Mouse (Mus musculus) liver, postnatal 0 days (tissue): ENCODE results near the gene Ino80b. TPM values are rescaled to one million over a fixed set of nuclear protein-coding genes. Genes with fewer than 3 reads are reported as not detected.

Experiments
- ATAC-seq: fragments of 200-750 bp; cut with Nextera tagmentation; 2 replicates; pipeline ENCODE4 v1.8.0; 2017; ENCODE audit warnings: mild to moderate bottlenecking, moderate library complexity
- DNase-seq: peaks from one replicate; pipeline ENCODE4 v3.0.0-alpha.2; 2016
- H3K27ac ChIP-seq: fragments of 300-500 bp; sonication (generic); 2 replicates; pipeline ENCODE4 v1.5.1; 2014; ENCODE audit warnings: antibody characterized with exemption, moderate library complexity, mild to moderate bottlenecking, low read depth
- H3K27me3 ChIP-seq: fragments of 300-500 bp; sonication (generic); 2 replicates; pipeline ENCODE4 v1.6.1; 2014; ENCODE audit warnings: low read length, control low read depth, mixed read lengths; ENCODE audit not compliant: insufficient read depth
- H3K36me3 ChIP-seq: fragments of 300-500 bp; sonication (generic); replicated peaks from 2 replicates; pipeline ENCODE4 v1.6.1; 2014; ENCODE audit warnings: mild to moderate bottlenecking, control low read depth, low read length, moderate library complexity, mixed read lengths; ENCODE audit not compliant: insufficient read depth
- H3K4me1 ChIP-seq: fragments of 300-500 bp; sonication (generic); 2 replicates; pipeline ENCODE4 v1.6.1; 2014; ENCODE audit warnings: antibody characterized with exemption, mild to moderate bottlenecking, control low read depth; ENCODE audit not compliant: insufficient read depth
- H3K4me2 ChIP-seq: fragments of 300-500 bp; sonication (generic); 2 replicates; pipeline ENCODE4 v1.6.1; 2014; ENCODE audit warnings: low read depth, mild to moderate bottlenecking, low read length, moderate library complexity, mixed read lengths
- H3K4me3 ChIP-seq: fragments of 300-500 bp; sonication (generic); 2 replicates; pipeline ENCODE4 v1.5.1; 2014; ENCODE audit warnings: low read depth, low read length
- H3K9ac ChIP-seq: fragments of 300-500 bp; sonication (generic); replicated peaks from 2 replicates; pipeline ENCODE4 v1.6.1; 2014; ENCODE audit warnings: mild to moderate bottlenecking, moderate library complexity
- H3K9me3 ChIP-seq: fragments of 300-500 bp; sonication (generic); 2 replicates; pipeline ENCODE4 v1.6.1; 2016; ENCODE audit warnings: mild to moderate bottlenecking, control low read depth, low read length, mixed read lengths
- CTCF ChIP-seq: sonication (generic); IDR thresholded peaks from 2 replicates; pipeline ENCODE4 v1.5.1; 2016; ENCODE audit warnings: antibody characterized with exemption, low read depth
- EP300 ChIP-seq: IDR thresholded peaks from 2 replicates; pipeline ENCODE4 v1.6.1; 2016; ENCODE audit warnings: antibody characterized with exemption, low read depth, mild to moderate bottlenecking
- WGBS: fragments of 180-500 bp; shearing (Covaris S2); extraction: QIAGEN DNeasy Blood & Tissue Kit; methylation state at CpG from one replicate; pipeline ENCODE4 v1.1.7; 2014; ENCODE audit not compliant: insufficient replicate concordance; 5-methylcytosine and 5-hydroxymethylcytosine counted together
- polyA plus RNA-seq: library from polyadenylated mRNA; unstranded; fragments of >200 nt; fragmentation: Nextera tagmentation; extraction: Ambion mirVana; gene quantifications from 2 replicates; pipeline ENCODE4 v1.2.1, GENCODE M21; 2015

Gene Ino80b
- 5.1 and 5.7 TPM in 2 replicates for polyA plus RNA-seq

- H3K9me3 ChIP-seq, result no peaks in the 10 kb centered on the region
- no peak for TF ChIP-seq CTCF
- no peak for TF ChIP-seq EP300
- 27% methylated on average over 5 of the region's 5 CpGs for WGBS
- DNase-seq, result no peak
- H3K9ac ChIP-seq, result peak within 1 kb of the TSS; percentile 74
- ATAC-seq, result no peak
- peaks cover 33% of the 10 kb centered on the region for H3K4me1 ChIP-seq
- 0 out of 2 replicates have a peak, but pooled peaks cover 3% of the 10 kb centered on the region for H3K36me3 ChIP-seq
- peak within 1 kb of the TSS; percentile 97 for H3K4me2 ChIP-seq
- peak within 1 kb of the TSS; percentile 76 for H3K4me3 ChIP-seq
- peak within 1 kb of the TSS; percentile 65 for H3K27ac ChIP-seq
- no peaks in the 10 kb centered on the region for H3K27me3 ChIP-seq
Measured at GRCm38 (mm10) chr6:83125331-83125730, at the start of gene Ino80b. Ino80b (minus strand) TSS chr6:83125431.

DNA sequence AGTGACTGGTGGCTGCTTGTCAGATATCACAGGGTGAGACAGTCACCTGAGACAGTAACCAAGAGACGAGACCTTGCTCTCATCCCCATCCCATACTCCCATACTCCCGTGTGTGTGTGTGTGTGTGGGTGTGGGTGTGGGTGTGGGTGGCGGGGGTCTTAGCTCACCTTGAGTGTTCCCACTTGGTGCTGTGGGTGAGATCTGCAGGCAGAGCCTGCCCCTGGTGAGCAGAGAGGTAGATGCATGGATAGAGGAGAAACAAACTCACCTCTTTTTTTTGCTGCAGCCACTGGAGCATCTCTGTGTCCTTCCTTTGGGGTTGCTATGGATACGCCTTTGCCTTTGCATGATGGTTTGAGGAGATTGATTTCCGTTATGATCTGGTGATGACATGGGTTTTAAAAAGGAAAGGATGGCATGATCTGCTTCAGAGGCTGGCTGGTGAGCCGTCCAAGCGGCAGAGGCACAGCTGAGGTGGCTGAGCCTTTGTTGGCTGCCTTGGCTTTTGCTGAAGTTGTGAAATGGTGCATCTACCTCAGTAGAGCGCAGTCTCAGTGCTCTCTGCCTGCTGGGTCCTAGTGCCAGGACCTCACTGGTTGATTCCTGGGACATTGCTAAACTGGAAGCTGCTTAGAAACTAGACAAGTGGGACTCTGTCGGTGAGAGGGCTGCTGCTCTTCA, 47.1 kb upstream of the Ino80b start:
- WGBS, result 70% methylated on average over 9 of the region's 9 CpGs
- Histone ChIP-seq H3K4me2 (no peak overlapping the region), H3K36me3 (no peaks in the 10 kb centered on the region), H3K27ac (no peak overlapping the region), H3K4me1 (peaks cover 8% of the 10 kb centered on the region; the same call in 1 of the 2 replicates), H3K4me3 (no peak overlapping the region), H3K27me3 (no peaks in the 10 kb centered on the region), H3K9ac (no peak overlapping the region), H3K9me3 (no peaks in the 10 kb centered on the region)
- TF ChIP-seq EP300, result no peak
- TF ChIP-seq CTCF, result no peak
- ATAC-seq (no peak), DNase-seq (no peak)

- H3K4me1 ChIP-seq, result peaks cover 18% of the 10 kb centered on the region
- 80% methylated on average over 5 of the region's 5 CpGs for WGBS
- H3K4me2 ChIP-seq, result no peak overlapping the region
- TF ChIP-seq EP300, result no peak
- TF ChIP-seq CTCF, result no peak
- no peak overlapping the region for H3K9ac ChIP-seq
- no peaks in the 10 kb centered on the region for H3K27me3 ChIP-seq
- no peak overlapping the region for H3K27ac ChIP-seq
- DNase-seq (no peak), ATAC-seq (no peak)
- H3K9me3 ChIP-seq, result no peaks in the 10 kb centered on the region
- H3K36me3 ChIP-seq, result no peaks in the 10 kb centered on the region
- no peak overlapping the region for H3K4me3 ChIP-seq
Measured at GRCm38 (mm10) chr6:83171063-83171462, 45.8 kb upstream of the Ino80b start.

DNA sequence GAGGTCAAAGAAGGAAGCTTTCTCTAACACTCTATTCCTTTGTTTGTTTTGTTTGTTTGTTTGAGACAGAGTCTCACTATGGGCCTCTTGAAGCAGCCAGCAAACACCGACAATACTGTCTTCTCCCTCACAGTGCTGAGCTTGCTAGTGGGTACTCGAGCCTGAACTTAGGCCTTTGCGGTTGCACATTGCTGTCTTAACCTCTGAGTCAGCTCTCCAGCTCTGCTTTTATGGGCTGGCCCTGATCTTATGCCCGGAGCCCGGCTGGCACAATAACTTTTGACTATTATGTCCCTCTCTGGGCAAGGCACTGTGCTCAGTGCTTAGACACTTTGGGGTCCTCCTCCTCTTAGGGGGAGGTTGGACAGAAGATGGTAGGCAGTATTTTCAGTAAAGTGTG, 44.6 kb upstream of the Ino80b start:
- H3K4me1 ChIP-seq, result peaks cover 21% of the 10 kb centered on the region
- no peak overlapping the region for H3K4me2 ChIP-seq
- H3K9me3 ChIP-seq, result no peaks in the 10 kb centered on the region
- H3K27me3 ChIP-seq, result no peaks in the 10 kb centered on the region
- DNase-seq, result no peak
- no peak for ATAC-seq
- no peaks in the 10 kb centered on the region for H3K36me3 ChIP-seq
- TF ChIP-seq CTCF, result no peak
- no peak for TF ChIP-seq EP300
- WGBS, result 80% methylated on average over 5 of the region's 5 CpGs
- H3K9ac ChIP-seq, result no peak overlapping the region
- no peak overlapping the region for H3K4me3 ChIP-seq
- H3K27ac ChIP-seq, result no peak overlapping the region

DNA sequence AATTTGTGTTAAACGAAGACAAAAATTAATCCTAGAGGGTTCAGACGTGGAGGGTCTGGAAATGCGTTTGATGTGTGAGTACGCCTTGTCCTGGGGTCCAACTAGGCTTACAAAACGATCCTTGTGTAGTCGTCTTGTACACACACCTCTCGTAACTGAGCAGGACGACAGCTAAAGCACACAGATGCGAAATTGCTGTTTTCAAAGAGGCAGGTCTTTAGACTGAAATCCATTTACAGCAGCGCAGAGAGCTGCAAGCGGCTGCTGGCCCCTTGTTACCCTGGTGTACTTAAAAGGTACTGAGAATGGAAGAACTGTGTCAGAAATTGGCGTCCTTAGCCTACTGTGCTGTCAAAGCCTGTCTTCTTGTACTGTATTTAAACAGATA, 41.0 kb upstream of the Ino80b start:
- no peak for TF ChIP-seq EP300
- TF ChIP-seq CTCF, result no peak
- H3K27ac ChIP-seq, result peak overlapping the region; percentile 81
- no peaks in the 10 kb centered on the region for H3K36me3 ChIP-seq
- H3K4me3 ChIP-seq, result peak overlapping the region; percentile 85
- ATAC-seq, result peak; percentile 17
- DNase-seq, result no peak
- peaks cover 15% of the 10 kb centered on the region for H3K27me3 ChIP-seq
- H3K4me2 ChIP-seq, result peak overlapping the region; percentile 81
- H3K9me3 ChIP-seq, result no peaks in the 10 kb centered on the region
- H3K4me1 ChIP-seq, result peaks cover 36% of the 10 kb centered on the region
- WGBS, result under 1% methylated on average over 12 of the region's 12 CpGs
- H3K9ac ChIP-seq, result peak overlapping the region; percentile 87

DNA sequence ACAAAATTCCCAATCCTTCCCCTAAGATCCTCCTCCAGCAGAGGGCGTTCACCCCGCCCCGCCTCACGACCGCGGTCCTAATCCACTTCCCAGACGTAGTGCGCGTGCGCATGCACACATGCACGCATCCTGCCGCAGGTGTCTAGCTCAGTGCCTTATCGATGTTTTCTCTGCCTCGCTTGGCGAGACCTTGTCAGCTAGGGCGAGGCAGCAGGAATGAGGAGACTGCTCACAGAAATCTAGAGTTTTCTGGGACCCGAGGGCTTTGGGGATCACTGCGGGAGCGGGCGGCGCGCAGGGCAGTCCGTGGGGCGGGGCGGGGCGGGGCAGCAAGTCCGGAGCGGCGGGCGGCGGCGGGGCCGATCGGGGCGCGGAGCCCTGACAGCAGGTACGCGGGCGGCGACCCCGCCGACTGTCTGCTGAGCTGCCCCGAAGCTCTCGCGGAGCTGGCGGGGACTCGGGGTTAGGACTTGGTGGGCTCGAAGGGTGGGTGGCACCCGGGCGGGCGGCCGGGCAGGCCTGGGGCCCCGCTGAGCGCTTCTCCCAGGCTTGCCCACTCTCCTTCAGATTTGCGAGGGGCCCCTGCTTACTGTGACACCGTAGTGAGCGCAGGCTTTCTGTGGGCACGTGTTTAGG, 40.5 kb upstream of the Ino80b start, which contains the start of gene Dctn1:
Gene Dctn1 (plus strand): TSS at position 314 of the 636 bp plus-strand sequence.
- TF ChIP-seq EP300 (no peak; the same call in 1 of the 2 replicates), CTCF (peak; percentile 97)
- Histone ChIP-seq H3K27ac (peak within 1 kb of the TSS; percentile 81), H3K9ac (peak within 1 kb of the TSS; percentile 87), H3K4me2 (peak within 1 kb of the TSS; percentile 81), H3K4me3 (peak within 1 kb of the TSS; percentile 85), H3K4me1 (peaks cover 36% of the 10 kb centered on the region), H3K9me3 (no peaks in the 10 kb centered on the region), H3K27me3 (peaks cover 20% of the 10 kb centered on the region), H3K36me3 (no peaks in the 10 kb centered on the region)
- under 1% methylated on average over 44 of the region's 58 CpGs for WGBS
- peak; percentile 87 for ATAC-seq
- DNase-seq, result peak; percentile 95
